Mouse (Mus musculus) inflammation-experienced regulatory T-cells, adult 16 weeks (primary cell): Measurements from ENCODE around the gene Mcm3. TPM values are rescaled to one million over a fixed set of nuclear protein-coding genes. Genes with fewer than 3 reads are reported as not detected.

Experiments used
- polyA plus RNA-seq: library from polyadenylated mRNA; unstranded; fragments of 100-300 nt; shearing (Covaris generic); gene quantifications from one replicate; pipeline ENCODE4 v1.2.1, GENCODE M21; 2017

Gene Mcm3
- 78.2 TPM for polyA plus RNA-seq

GRCm38 (mm10) chr1:20819771-20820605 is at the start of gene Mcm3:
Gene Mcm3 (minus strand): TSS chr1:20820312.

GRCm38 (mm10) chr1:20790517-20790916 is 29.6 kb downstream of the Mcm3 start, which contains the start of gene Il17f:
Gene Il17f (minus strand): TSS chr1:20790617.

Other genes with a start within 250 kb of the Mcm3 start
- gene Pkhd1, start 202.2 kb downstream of the Mcm3 start, polyA plus RNA-seq: not detected
- gene Il17a, start 89.4 kb downstream of the Mcm3 start, polyA plus RNA-seq: not detected
- gene Il17f, start 29.7 kb downstream of the Mcm3 start, polyA plus RNA-seq: not detected
- gene Paqr8, start 70.3 kb upstream of the Mcm3 start, polyA plus RNA-seq: 9.8 TPM
- gene Efhc1, start 131.3 kb upstream of the Mcm3 start, polyA plus RNA-seq: 0.67 TPM